Mouse (Mus musculus) left cerebral cortex, postnatal 14 days (tissue): Measurements from ENCODE around the gene Tcf7l1. TPM values are rescaled to one million over a fixed set of nuclear protein-coding genes. Genes with fewer than 3 reads are reported as not detected.

Experiments used
- DNase-seq, 2 experiments: peaks; one replicate each; pipeline ENCODE4 v3.0.0; 2021 to 2022; ENCODE audit warnings: low spot score in 2 of 2, mixed read lengths in 1 of 2
- intact Hi-C: fragments of 180-260 bp; cut with DNase I; formaldehyde crosslinking; loops from one replicate; pipeline ENCODE4 v1.15.1; 2025
- total RNA-seq, 2 experiments: library from RNA; stranded (reverse); gene quantifications; 2 replicates each; pipeline ENCODE4 v1.2.3; 2021

Gene Tcf7l1
- total RNA-seq, 2 experiments from 2014 or later: 4.8 to 5.0 TPM

DNA sequence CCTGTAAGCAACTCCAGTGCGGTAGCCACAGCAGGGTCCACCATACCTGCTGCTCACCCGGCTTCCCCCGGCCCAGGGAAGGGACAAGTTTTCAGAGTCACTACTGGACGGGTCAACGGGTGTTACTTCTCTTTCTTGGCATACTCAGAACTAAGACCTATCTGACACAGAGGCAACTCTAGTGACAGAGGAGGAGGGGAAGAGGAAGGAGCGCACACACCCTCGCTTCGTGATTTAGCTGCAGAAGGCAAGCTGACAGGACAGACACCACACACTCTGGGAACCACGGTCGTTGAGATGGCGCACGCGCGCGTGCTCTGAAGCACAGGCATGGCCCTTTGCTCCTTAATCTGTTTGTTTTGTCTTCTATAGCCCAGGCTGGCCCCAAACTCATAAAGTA is 36.2 kb downstream of the Tcf7l1 start:
- intact Hi-C loops: no loop called here
- DNase-seq: no peak

DNA sequence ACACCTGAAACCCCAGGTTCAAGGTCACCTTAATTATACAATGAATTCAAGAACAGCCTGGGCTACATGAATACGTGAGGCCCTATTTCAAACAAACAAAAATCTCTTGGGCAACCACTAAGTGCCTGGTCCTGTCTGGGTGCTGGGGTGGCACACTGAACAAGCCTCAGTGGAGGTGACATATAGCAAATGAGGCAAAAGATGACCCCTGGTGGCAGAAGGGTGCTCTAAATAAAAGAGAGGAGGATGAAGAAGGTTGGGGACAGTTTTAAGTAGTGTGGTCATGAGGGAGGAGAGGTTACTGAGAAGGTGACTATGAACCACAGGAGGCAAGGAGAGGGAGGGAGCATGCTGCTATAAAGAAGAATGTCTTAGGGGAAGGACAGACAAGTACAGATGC is 37.8 kb downstream of the Tcf7l1 start:
- intact Hi-C loops: no loop called here
- DNase-seq: no peak

DNA sequence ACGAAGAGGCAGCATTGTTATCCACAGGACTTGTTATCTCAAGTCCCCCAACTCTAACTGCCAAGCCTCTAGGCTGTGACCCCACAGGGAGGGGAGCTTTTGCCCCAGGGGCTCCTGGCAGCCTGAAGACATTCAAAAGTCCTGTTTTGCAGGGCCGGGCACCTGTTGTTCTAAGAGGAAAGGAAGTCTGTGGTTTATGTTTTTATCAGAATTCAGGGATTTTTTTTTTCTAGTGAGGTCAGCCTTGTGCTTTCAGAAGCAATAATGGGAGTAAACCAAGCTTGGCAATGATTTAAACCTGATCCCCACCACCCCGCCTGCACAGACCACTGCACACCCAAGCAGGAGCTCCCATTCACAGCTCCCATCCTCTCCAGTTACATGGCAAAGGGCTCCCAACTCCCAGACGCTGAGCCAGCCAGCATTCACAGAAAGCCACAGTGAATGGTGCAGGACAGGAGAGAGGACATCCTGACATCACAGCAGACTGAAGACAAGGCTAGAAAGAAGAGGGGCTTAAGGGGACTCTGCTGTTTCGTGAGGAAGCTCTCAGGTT is 40.1 kb downstream of the Tcf7l1 start:
- intact Hi-C loops: no loop called here
- DNase-seq: no peak

DNA sequence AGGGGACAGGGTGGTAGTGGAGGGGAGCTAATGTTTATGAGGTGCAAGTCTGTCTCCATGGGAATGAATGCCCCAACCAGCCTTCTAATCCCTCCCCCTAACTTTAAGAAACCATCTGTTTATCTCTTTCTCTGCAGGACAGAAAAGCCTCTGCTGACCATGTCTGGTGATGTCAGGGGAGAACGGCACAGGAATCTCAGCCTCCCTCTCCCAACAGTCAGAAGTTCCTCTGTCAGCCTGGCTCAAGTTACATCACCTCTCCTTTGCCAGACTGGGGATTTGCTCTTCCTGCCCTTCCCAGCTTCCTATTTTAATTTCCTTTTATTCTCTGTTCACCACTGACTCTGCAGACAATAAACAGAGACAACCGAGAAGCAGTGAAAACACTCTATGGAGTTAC is 40.6 kb downstream of the Tcf7l1 start:
- intact Hi-C loops: no loop called here
- DNase-seq: no peak

DNA sequence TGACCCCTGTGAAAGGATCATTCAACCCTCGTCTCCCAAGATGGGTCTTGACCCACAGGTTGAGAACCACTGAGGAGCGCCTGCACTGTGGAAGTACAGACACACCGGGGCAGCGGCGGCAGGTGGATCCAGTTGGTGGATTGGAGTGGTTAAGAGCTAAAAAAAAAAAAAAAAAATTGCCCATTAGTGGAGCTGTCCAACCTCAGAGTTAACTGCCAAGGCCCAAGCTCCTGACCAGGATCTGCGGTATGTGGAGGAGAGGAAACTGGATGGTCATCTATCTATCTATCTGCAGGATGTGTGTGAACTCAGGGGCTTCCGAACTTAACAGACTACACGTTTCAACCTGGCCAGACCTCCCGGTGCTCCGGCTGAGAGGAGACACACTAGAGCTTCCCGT is 41.2 kb downstream of the Tcf7l1 start:
- intact Hi-C loops: no loop called here
- no peak for DNase-seq

DNA sequence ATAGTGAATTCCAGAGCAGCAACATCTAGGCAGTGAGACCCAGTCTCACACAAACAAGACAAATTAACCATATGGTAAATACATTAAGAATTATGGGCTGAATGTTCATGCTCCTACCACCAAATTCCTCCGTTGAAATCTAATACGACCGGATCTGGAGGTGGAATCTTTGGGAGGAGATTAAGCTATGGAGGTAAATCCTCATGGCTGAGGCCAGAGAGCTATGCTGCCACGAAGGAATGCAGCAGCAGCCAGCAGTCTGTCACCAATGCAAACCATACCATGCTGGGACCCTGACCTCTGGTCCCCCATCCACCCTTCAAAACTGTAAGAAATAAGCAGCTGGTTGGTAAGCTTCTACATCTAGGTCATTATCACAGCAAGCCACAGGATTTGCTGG is 41.9 kb downstream of the Tcf7l1 start:
- intact Hi-C loops: no loop called here
- DNase-seq: no peak

DNA sequence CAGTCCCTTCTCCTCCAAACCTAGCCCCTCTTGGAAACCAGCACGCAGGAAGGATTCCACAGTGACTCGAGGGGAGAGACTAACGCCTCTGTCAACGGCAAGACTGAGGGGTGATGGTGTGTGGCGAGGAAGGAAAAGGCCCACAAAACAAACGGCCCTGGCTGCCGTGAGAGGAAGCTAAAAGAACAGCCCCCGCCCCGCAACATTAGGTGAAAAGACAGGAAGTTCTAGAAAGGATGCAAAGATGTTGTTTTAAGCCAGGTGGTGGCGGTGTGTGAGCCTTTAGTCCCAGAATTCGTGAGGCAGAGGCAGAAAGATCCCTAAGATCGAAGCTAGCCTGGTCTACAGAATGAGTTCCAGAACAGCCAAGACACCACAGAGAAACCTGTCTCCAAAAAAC is 43.3 kb downstream of the Tcf7l1 start:
- DNase-seq: no peak
- intact Hi-C loops: no loop called here

DNA sequence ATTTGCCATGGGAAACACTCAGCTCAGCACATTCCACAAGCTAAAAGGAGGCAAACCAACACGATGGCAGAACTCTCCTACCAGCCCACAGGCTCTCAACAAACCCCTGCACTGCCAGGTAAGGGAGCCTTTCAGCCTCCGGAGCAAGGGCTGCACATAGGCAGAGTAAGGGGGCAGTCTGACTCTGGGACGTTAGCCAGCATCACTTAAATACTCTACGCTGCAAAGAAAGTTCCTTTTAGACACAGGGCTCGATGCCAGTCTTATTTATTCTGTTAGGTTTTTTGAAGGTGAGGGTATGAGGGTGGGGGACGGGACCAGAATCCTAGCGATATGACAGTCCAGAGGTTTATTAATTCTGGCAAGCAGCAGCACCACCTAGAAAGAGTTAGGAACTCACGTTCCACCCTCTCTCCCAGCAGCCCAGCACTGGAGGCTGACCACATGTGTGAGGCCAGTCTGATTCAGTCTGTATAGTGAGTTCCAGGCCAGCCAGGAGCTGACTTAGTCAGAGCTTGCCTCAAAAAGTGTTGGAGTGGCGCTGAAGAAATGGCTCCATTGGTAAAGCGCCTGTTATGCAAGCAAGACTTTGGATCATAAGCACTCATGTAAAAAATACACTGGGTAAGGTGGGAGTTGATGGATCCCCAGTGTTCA is 44.8 kb downstream of the Tcf7l1 start:
- DNase-seq: no peak
- intact Hi-C loops: no loop called here

DNA sequence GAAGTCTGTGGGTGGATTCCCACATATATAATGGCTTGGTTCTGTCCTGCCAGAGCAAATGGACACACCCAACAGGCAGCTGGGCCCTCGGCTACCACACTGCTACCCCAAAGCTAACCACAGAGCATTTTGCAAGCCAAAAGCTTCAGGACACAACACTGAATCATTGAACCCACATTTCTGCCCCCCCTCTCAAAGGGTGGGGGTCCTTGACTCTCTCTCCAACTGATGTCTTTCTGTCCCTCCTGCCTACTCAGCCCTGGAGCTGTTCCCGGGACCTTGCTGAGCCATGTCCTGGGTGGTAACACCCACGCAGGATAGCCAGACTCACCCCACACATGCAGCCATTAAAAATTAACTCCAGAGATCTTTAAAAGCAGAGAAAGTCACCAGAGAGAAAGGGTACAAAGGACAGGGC is 45.4 kb downstream of the Tcf7l1 start:
- intact Hi-C loops: no loop called here
- DNase-seq: no peak

DNA sequence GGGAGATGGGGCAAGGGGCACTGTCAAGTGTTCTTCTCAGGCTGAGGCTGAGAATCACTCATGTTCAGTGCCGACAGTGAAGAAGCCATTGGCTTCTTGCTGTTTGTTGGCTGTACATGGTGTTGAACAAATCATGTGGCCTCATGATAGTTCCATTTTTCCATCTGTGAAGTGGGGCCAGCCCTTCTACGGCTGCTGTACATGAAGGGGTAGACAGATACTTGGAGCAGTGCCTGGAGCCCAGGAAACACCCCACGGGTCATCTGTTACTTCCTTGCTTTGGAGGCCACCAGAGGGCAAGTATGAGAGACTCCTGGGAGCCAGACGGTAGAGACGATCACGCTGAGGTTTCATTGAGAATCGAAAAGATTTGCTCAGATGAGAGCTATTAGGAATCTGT is 46.7 kb downstream of the Tcf7l1 start:
- intact Hi-C loops: no loop called here
- no peak for DNase-seq

DNA sequence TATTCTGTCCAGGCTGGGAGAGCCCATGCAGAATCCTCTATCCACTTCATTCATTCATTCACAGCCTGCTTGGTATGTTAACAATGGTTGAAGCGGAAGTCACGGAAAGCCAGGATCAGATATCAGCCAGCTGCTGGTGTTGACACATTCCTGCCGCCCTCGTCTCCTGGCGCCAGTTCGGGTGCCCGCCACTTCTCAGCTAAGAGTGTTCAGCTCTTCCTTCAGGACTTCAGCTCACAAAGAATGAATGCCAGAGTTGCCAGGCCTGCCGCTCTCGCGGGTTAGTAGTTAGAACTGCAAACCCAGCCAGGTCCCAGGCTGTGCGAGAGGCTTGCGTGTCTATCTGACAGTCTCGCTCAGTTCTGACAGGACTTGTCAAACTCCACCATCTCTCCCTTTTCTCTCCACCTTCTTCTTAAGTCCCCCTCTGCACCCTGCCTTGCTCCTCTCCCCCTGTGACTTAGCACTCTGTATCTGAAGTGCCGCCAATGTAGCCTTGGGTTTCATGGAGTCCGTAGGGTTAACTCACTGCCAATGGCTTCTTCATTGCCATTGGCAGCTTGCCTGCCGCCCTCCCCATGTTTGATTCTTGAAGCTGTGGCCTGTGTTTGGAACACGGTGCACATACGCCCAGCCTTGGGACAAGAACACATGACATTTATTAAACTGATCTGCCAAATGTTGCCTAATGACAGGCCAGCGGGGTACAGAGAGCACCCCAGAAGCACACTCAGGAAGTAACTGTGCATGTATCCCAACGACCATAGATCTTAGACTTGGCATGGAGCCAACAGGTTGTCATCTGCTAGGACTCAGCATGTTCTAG is 48.2 kb downstream of the Tcf7l1 start:
- no peak for DNase-seq
- intact Hi-C loops: no loop called here

DNA sequence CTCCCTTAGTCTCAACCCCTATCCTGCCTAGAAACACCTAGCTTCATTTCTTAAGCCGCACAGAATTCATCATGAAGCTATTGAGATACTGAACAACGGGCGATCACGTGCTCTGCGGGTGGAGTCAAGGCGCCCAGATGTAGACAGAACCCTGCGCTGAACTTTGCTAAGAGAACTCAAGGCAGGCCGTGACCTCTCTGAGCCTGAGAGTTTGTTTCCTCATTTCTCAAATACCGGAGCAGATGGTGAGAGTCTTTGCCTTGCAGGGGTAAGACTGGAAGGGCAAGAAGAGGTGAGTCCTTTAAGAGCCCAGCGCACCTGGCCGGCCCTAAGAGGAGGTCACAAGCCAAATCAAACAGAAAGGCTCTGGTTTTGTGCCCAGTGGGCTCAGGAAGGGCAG is 52.2 kb downstream of the Tcf7l1 start:
- no peak for DNase-seq
- intact Hi-C loops: no loop called here

DNA sequence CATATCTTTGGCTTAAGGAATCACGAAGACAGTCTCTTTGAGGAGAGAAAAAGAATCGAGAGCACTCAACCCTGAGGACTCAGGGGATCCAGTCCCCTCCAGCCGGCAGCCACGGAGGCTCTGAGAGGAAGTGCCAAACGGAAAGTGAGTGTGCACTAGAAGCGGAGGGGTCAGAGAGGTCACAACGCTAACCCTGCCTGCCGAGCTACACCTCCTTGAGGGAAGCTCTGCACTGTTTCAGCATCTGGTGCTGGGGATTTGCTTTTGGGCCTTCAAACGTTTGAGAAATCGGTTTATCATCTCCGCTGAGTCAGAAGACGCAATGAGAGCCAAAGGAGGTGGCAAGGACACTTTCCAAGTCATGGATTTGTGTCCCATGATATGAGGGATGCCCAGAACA is 53.8 kb downstream of the Tcf7l1 start:
- intact Hi-C loops: no loop called here

DNA sequence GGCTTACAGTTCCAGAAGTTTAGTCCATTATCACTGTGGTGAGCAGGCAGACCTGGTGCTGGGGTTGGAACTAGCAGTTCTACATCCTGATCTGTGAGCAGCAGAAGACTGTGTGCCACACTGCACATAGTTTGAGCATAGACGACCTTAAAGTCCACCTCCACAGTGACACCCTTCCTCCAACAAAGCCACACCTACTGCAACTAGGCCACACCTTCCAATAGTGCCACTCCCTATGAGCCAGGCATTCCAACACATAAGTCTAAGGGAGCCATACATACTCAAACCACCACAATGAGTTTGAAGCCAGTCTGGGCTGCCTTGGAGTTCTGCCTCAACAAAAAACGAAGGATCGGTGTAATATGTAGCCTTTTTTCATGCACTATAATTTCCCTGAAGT is 55.7 kb downstream of the Tcf7l1 start:
- no peak for DNase-seq
- intact Hi-C loops: no loop called here

More for the DNA sequence above, 53.8 kb downstream of the Tcf7l1 start:
- DNase-seq: no peak

DNA sequence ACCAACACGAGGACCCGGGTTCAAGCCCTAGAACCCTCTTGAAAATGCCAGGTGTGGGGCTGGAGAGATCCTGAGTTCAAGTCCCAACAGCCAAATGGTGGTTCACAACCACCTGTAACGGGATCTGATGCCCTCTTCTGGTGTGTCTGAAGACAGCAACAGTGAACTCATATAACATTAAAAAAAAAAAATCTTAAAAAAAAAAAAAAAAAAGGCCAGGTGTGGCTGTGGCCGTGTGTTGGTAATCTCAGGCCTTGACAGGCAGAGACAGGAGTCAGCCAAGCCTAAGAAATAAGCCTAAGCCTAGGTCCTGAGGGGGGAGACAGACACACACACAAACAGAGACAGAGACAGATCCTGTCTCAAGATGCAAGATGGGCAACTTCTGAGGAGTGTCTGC is 56.9 kb downstream of the Tcf7l1 start:
- intact Hi-C loops: no loop called here
- DNase-seq: no peak

DNA sequence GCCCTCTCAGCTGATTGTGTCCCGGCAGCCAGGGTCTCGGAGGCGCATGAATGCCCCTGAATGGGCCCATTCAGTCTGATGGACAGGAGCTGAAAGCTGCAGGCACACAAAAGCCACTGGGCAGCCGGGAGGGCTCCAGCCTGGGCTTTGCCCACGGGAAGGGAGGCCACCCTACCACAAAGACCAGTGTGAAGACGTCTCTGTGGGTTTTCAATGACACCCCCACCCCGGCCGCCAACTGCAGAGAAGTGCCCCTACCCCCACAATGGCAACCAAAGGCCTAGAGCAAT is 58.5 kb downstream of the Tcf7l1 start:
- intact Hi-C loops: no loop called here
- DNase-seq: peak; percentile 41 to 43

DNA sequence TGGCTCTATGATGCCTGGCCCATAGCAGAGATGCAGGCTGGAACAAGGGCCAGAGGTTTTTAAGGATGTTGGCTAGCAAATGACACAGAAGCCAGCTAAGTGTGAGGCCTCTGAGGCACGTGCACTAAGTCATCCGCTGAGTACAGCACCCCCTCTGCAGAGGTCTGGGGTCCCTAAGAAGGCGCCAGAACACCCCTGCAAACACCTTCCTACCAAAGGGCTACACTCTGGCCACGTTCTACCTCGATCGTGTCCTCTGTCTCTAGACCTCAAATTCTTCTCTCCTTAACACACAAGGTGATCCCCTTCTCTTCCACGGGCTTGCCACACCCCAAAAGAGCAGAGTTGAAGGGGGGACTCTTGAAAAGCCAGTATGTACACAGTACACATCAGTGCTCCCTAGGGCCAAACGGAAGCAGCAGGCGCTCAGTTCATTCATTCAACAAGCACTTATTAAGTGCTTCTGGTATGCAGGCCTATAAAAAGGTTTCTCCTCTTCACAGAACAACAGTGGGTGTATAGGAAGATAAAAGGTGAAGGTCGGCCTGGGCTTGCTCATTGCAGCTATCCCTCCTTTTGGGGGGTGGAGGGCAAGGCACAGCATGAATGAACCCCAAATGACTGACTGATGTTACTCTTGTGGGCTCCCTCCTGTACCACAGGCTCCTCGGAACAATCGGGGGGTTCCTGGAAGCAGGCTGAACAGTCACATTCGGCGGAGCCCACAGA is 59.1 kb downstream of the Tcf7l1 start:
- DNase-seq: no peak
- intact Hi-C loops: no loop called here

DNA sequence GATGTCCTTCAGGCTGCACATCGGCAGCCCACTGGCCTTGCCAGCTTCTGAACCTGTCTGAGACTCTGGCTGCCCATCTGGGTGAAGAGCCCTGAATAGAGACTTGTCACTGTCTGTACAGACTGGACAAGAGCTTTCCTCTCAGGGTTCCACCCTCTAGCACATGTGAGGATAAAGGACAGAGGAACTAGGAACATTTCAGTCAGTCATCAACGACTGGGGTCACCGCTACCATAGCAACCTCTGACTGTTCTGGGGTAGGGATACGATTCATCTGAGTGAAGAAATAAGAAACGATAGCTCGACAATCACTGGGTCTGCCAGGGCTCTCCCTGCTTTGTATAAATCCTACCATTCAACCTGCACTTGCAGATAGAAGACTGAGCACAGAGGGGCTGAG is 61.2 kb downstream of the Tcf7l1 start:
- peak in 1 of 2 experiments; percentile 40 for DNase-seq
- intact Hi-C loops: no loop called here

DNA sequence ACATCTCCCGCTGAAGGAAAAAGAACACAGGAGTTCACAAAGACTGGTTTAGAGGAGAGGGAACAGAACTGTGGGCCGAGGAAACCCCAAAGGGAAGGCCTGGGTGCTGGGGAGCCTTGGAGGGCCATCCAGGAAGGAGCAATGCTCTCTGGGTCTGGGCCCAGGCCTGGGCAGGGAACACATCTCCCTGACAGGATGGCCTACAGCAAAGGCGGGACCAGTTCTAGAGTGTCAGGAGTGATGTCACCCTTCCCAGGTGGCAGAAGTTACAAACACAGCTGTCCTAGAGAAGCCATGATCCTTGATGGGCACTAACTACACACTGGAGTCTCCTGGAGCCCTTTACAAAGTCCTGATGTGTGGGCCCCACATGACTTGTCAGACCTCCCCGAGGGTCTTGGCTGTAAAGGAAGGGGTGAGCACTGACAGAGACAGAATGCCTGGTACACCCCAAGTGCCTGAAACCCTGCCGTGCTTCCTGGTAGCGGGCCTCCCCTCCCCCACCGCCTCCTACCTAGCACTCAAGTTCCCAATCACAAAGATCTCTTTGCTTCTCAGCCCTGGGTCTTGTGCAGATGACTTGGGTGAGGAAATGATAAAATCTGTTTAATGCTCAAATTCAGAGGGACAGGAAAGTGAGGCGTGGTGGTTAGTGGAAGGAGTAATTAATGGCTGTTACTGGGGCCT is 64.4 kb downstream of the Tcf7l1 start:
- intact Hi-C loops: no loop called here
- no peak for DNase-seq
